Mouse (Mus musculus): ENCODE data around the gene Lhfpl4. TPM values are rescaled to one million over a fixed set of nuclear protein-coding genes. Genes with fewer than 3 reads are reported as not detected.

Gene Lhfpl4
- 0.22 and 0.61 TPM in 2 replicates for polyA plus RNA-seq (2014; fragmentation: Nextera tagmentation; extraction: Ambion mirVana)

- H3K36me3 ChIP-seq (ENCODE audit: control insufficient read depth, insufficient read depth, low read length), result no peaks in the 10 kb centered on the region
- WGBS, result 2% methylated on average over 42 of the region's 66 CpGs
- H3K27me3 ChIP-seq (ENCODE audit: control insufficient read depth, insufficient read depth, low read length), result peaks cover 50% of the 10 kb centered on the region
- H3K9ac ChIP-seq (ENCODE audit: low read length), result peak within 1 kb of the TSS; percentile 17; the same call in 1 of the 2 replicates
- no peaks in the 10 kb centered on the region for H3K9me3 ChIP-seq (ENCODE audit: control insufficient read depth, low read length)
- no peaks in the 10 kb centered on the region for H3K4me1 ChIP-seq (ENCODE audit: control insufficient read depth in 2 of 2, insufficient read depth in 2 of 2, low read length in 2 of 2)
- H3K4me3 ChIP-seq (ENCODE audit: control insufficient read depth in 1 of 2, insufficient read depth in 1 of 2, low read depth in 1 of 2, low read length in 2 of 2), result peak within 1 kb of the TSS; percentile 42 to 45
- H3K4me2 ChIP-seq (ENCODE audit: low read length), result peak within 1 kb of the TSS; percentile 75
- H3K27ac ChIP-seq (replicated peaks in 1 of 2; ENCODE audit: control insufficient read depth in 1 of 2, insufficient read depth in 1 of 2, low read depth in 2 of 2, low read length in 2 of 2), result no peak within 1 kb of the TSS
- ATAC-seq (ENCODE audit: insufficient number of reproducible peaks, insufficient read depth, low FRiP score, low read depth), result no peak
Observed at GRCm38 (mm10) chr6:113194841-113195595, at the start of gene Lhfpl4. TSS of gene Lhfpl4 (minus strand) at chr6:113195384.

DNA sequence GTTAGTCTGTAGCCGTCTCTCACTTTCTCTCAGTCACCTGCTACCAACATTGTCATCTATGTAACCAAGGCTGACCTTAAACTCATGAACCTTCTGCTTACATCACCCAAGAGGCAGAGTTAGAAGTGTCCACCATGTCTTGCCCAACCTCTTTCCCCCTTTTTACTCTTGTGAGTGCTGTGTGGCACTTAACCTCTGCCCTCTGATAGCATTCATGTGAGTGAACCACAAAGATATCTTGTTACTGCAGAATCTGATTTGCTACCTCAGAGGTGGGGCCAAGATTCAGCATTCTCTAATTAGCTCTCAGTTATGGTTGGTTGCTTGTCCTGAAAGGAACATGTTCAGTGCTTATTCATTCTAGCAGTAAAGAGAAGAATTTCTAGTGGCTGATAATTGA, 47.6 kb upstream of the Lhfpl4 start:
- Histone ChIP-seq H3K27me3 (ENCODE audit: control insufficient read depth, insufficient read depth, low read length) (no peaks in the 10 kb centered on the region), H3K9me3 (ENCODE audit: control insufficient read depth, low read length) (no peaks in the 10 kb centered on the region), H3K4me3 (ENCODE audit: control insufficient read depth in 1 of 2, insufficient read depth in 1 of 2, low read depth in 1 of 2, low read length in 2 of 2) (no peak overlapping the region), H3K36me3 (ENCODE audit: control insufficient read depth, insufficient read depth, low read length) (peaks cover 34% of the 10 kb centered on the region), H3K9ac (ENCODE audit: low read length) (no peak overlapping the region), H3K27ac (replicated peaks in 1 of 2; ENCODE audit: control insufficient read depth in 1 of 2, insufficient read depth in 1 of 2, low read depth in 2 of 2, low read length in 2 of 2) (no peak overlapping the region), H3K4me2 (ENCODE audit: low read length) (no peak overlapping the region), H3K4me1 (ENCODE audit: control insufficient read depth in 2 of 2, insufficient read depth in 2 of 2, low read length in 2 of 2) (peaks cover 3 to 12% of the 10 kb centered on the region in 2 experiments; a peak in 3 of 4 replicates)
- no peak for ATAC-seq (ENCODE audit: insufficient number of reproducible peaks, insufficient read depth, low FRiP score, low read depth)
- WGBS, result 74% methylated on average over 1 of the region's 1 CpGs

DNA sequence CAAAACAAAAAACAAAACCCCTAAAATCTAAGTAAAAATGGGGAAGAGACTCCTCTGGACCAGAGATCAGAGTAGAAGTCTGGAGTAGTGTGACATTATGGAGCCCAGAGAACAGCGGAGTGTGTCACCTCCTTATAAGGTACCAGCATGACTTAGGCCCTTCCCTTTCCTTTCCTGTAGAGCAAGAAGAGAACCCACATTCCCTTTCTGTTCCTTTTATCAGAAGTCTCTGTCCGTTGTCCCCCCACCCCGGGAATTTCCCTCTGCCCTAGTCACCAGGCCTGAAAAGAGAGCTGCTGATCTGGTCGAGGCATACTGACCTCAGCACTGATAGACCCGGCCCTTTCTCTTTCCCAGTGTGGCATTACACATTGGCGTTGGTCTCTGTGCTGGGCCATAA, 43.3 kb upstream of the Lhfpl4 start:
- 9% methylated on average over 6 of the region's 6 CpGs for WGBS
- Histone ChIP-seq H3K4me1 (ENCODE audit: control insufficient read depth in 2 of 2, insufficient read depth in 2 of 2, low read length in 2 of 2) (peaks cover 3 to 12% of the 10 kb centered on the region in 2 experiments; a peak in 3 of 4 replicates), H3K9me3 (ENCODE audit: control insufficient read depth, low read length) (no peaks in the 10 kb centered on the region), H3K36me3 (ENCODE audit: control insufficient read depth, insufficient read depth, low read length) (peaks cover 20% of the 10 kb centered on the region), H3K27ac (replicated peaks in 1 of 2; ENCODE audit: control insufficient read depth in 1 of 2, insufficient read depth in 1 of 2, low read depth in 2 of 2, low read length in 2 of 2) (no peak overlapping the region), H3K4me2 (ENCODE audit: low read length) (peak overlapping the region; percentile 92), H3K9ac (ENCODE audit: low read length) (peak overlapping the region; percentile 92), H3K27me3 (ENCODE audit: control insufficient read depth, insufficient read depth, low read length) (no peaks in the 10 kb centered on the region), H3K4me3 (ENCODE audit: control insufficient read depth in 1 of 2, insufficient read depth in 1 of 2, low read depth in 1 of 2, low read length in 2 of 2) (peak overlapping the region; percentile 91 to 99)
- no peak for ATAC-seq (ENCODE audit: insufficient number of reproducible peaks, insufficient read depth, low FRiP score, low read depth)

DNA sequence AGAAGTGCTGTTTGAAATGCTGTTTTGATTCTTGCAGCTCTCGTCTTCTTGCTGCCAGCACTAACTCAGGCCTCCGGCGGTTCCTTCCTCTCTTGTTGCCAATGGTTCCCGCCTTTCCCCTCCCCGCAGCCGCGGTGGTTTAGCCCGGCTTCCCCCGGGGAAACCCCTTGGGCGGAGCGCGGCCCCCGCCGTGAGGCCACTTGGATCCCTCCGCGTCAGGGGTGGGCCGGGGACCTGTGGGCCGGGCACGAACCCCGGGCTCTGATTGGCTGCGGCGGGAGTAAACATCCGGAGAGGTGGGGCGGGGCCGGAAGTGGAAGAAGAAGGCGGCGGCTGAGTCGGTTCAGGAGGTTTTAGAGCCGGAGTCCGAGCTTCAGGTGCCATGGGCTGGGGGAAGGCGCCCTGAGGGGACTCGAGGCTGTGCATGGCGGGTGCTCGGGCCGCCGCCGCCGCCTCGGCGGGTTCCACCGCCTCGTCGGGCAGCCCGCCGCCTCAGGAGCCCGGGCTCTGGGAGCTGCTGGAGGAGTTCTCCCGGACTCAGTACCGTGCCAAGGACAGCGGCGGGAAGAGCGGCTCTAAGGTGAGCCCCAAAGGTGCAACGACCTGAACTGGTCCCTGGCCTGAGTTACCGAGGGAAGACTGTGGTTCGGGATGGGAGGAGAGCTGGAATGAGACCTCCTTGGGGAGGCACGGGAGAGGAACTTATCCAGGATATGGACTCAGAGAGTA, 42.5 kb upstream of the Lhfpl4 start, which contains the start of gene Mtmr14:
TSS of gene Mtmr14 (plus strand) at position 302 of the 729 bp plus-strand sequence.
- peak within 1 kb of the TSS; percentile 91 to 99 for H3K4me3 ChIP-seq (ENCODE audit: control insufficient read depth in 1 of 2, insufficient read depth in 1 of 2, low read depth in 1 of 2, low read length in 2 of 2)
- WGBS, result under 1% methylated on average over 54 of the region's 55 CpGs
- peak within 1 kb of the TSS in 1 of 2 experiments; percentile 59; a peak in 3 of 4 replicates for H3K27ac ChIP-seq (replicated peaks in 1 of 2; ENCODE audit: control insufficient read depth in 1 of 2, insufficient read depth in 1 of 2, low read depth in 2 of 2, low read length in 2 of 2)

DNA sequence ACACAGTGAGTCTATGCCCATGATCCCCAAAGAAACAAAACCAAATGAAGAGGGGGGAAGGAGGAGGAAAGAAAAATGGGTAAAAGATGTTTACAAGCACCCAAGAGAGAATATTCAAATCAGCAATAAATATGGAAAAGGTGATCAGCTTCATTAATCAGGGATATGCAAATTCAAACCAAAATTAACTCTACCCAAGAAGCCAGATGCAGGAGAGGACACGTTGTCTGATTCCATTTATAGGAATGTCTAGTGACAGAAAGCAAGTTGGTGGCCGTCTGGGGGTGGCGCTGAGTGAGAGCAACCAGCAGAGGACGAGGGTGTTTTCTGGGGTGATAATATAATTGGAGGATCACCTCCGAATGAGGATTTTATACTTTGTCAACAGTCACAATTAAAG, 40.0 kb upstream of the Lhfpl4 start:
- no peak overlapping the region for H3K4me2 ChIP-seq (ENCODE audit: low read length)
- no peak for ATAC-seq (ENCODE audit: insufficient number of reproducible peaks, insufficient read depth, low FRiP score, low read depth)
- 50% methylated on average over 5 of the region's 5 CpGs for WGBS

More for the DNA sequence above, 42.5 kb upstream of the Lhfpl4 start, which contains the start of gene Mtmr14:
- peak; percentile 99 for ATAC-seq (ENCODE audit: insufficient number of reproducible peaks, insufficient read depth, low FRiP score, low read depth)
- peak within 1 kb of the TSS; percentile 92 for H3K4me2 ChIP-seq (ENCODE audit: low read length)
- no peaks in the 10 kb centered on the region for H3K9me3 ChIP-seq (ENCODE audit: control insufficient read depth, low read length)
- no peaks in the 10 kb centered on the region for H3K27me3 ChIP-seq (ENCODE audit: control insufficient read depth, insufficient read depth, low read length)
- peak within 1 kb of the TSS; percentile 92 for H3K9ac ChIP-seq (ENCODE audit: low read length)
- H3K4me1 ChIP-seq (ENCODE audit: control insufficient read depth in 2 of 2, insufficient read depth in 2 of 2, low read length in 2 of 2), result peaks cover 3 to 12% of the 10 kb centered on the region in 2 experiments; a peak in 3 of 4 replicates
- peaks cover 13% of the 10 kb centered on the region for H3K36me3 ChIP-seq (ENCODE audit: control insufficient read depth, insufficient read depth, low read length)

GRCm38 (mm10) chr6:113226705-113227104, 31.5 kb upstream of the Lhfpl4 start:
- Histone ChIP-seq H3K4me3 (ENCODE audit: control insufficient read depth in 1 of 2, insufficient read depth in 1 of 2, low read depth in 1 of 2, low read length in 2 of 2) (no peak overlapping the region), H3K27ac (replicated peaks in 1 of 2; ENCODE audit: control insufficient read depth in 1 of 2, insufficient read depth in 1 of 2, low read depth in 2 of 2, low read length in 2 of 2) (no peak overlapping the region), H3K9ac (ENCODE audit: low read length) (no peak overlapping the region), H3K4me1 (ENCODE audit: control insufficient read depth in 2 of 2, insufficient read depth in 2 of 2, low read length in 2 of 2) (no peaks in the 10 kb centered on the region), H3K36me3 (ENCODE audit: control insufficient read depth, insufficient read depth, low read length) (no peaks in the 10 kb centered on the region), H3K9me3 (ENCODE audit: control insufficient read depth, low read length) (no peaks in the 10 kb centered on the region; the same call in 1 of the 2 replicates), H3K4me2 (ENCODE audit: low read length) (no peak overlapping the region), H3K27me3 (ENCODE audit: control insufficient read depth, insufficient read depth, low read length) (no peaks in the 10 kb centered on the region)
- ATAC-seq (ENCODE audit: insufficient number of reproducible peaks, insufficient read depth, low FRiP score, low read depth), result no peak

More for the DNA sequence above, 40.0 kb upstream of the Lhfpl4 start:
- Histone ChIP-seq H3K9ac (ENCODE audit: low read length) (no peak overlapping the region), H3K27me3 (ENCODE audit: control insufficient read depth, insufficient read depth, low read length) (no peaks in the 10 kb centered on the region), H3K4me3 (ENCODE audit: control insufficient read depth in 1 of 2, insufficient read depth in 1 of 2, low read depth in 1 of 2, low read length in 2 of 2) (no peak overlapping the region), H3K4me1 (ENCODE audit: control insufficient read depth in 2 of 2, insufficient read depth in 2 of 2, low read length in 2 of 2) (peaks cover 3 to 12% of the 10 kb centered on the region in 2 experiments; a peak in 3 of 4 replicates), H3K9me3 (ENCODE audit: control insufficient read depth, low read length) (no peaks in the 10 kb centered on the region; the same call in 1 of the 2 replicates), H3K27ac (replicated peaks in 1 of 2; ENCODE audit: control insufficient read depth in 1 of 2, insufficient read depth in 1 of 2, low read depth in 2 of 2, low read length in 2 of 2) (no peak overlapping the region), H3K36me3 (ENCODE audit: control insufficient read depth, insufficient read depth, low read length) (peaks cover under 1% of the 10 kb centered on the region)

DNA sequence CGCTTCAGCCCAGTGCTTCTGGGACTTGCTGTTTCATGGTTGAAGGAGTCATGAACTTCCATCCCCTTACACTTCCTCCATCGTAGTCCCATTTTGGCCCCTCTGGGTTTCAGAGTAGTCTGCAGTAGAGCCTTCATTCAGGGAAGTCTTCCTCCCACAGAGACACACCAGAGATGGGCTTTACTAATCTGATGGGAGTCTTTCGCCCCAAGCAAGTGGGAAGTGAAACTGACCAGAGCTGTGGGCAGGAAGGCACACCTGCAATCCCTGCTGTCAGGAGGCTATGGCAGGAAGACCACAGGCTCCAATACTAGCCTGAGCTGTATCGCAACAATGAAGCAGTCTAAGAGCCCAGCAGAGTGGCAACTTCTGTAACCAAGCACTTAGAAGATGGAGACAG, 30.6 kb upstream of the Lhfpl4 start:
- no peaks in the 10 kb centered on the region for H3K9me3 ChIP-seq (ENCODE audit: control insufficient read depth, low read length)
- no peak overlapping the region for H3K4me3 ChIP-seq (ENCODE audit: control insufficient read depth in 1 of 2, insufficient read depth in 1 of 2, low read depth in 1 of 2, low read length in 2 of 2)
- no peak overlapping the region for H3K9ac ChIP-seq (ENCODE audit: low read length)
- H3K27ac ChIP-seq (replicated peaks in 1 of 2; ENCODE audit: control insufficient read depth in 1 of 2, insufficient read depth in 1 of 2, low read depth in 2 of 2, low read length in 2 of 2), result no peak overlapping the region
- H3K4me1 ChIP-seq (ENCODE audit: control insufficient read depth in 2 of 2, insufficient read depth in 2 of 2, low read length in 2 of 2), result no peaks in the 10 kb centered on the region
- no peaks in the 10 kb centered on the region for H3K36me3 ChIP-seq (ENCODE audit: control insufficient read depth, insufficient read depth, low read length)
- no peak overlapping the region for H3K4me2 ChIP-seq (ENCODE audit: low read length)
- no peak for ATAC-seq (ENCODE audit: insufficient number of reproducible peaks, insufficient read depth, low FRiP score, low read depth)
- WGBS, result 67% methylated on average over 4 of the region's 4 CpGs
- no peaks in the 10 kb centered on the region for H3K27me3 ChIP-seq (ENCODE audit: control insufficient read depth, insufficient read depth, low read length)
